Mouse (Mus musculus) gastrocnemius, adult 8-10 months (tissue): ENCODE results near the gene Gm26602. TPM values are rescaled to one million over a fixed set of nuclear protein-coding genes. Genes with fewer than 3 reads are reported as not detected.
A peak's percentile ranks its signal among the peaks of the same experiment; 100 is the strongest.

Experiments used
- DNase-seq, 2 experiments: peaks; one replicate each; pipeline ENCODE4 v3.0.0; 2022; ENCODE audit warnings: low spot score in 2 of 2
- total RNA-seq, 4 experiments: library from RNA; stranded (reverse); gene quantifications; 2 replicates each; pipeline ENCODE4 v1.2.4; 2022

Gm26602 gene
- total RNA-seq, 4 experiments from 2014 or later = not detected

DNA sequence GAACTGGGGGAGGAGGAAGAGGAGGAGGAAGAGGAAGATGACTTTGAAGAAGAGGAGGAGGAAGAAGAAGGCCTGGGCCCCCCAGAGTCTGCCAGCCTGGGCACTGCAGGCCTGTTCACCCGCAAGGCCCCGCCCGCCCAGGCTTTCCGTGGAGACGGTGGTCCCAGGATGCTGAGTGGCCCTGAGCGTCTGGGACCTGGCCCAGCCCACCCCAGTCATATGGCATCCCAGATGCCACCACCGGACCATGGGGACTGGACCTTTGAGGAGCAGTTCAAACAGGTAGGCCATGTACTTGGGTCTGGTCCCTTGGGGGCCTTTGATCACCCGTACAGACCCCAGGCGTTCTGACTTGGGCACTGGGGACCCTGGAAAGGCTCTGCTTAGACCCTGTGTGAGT, 21.1 kb downstream of the Gm26602 start:
- no peak for DNase-seq

DNA sequence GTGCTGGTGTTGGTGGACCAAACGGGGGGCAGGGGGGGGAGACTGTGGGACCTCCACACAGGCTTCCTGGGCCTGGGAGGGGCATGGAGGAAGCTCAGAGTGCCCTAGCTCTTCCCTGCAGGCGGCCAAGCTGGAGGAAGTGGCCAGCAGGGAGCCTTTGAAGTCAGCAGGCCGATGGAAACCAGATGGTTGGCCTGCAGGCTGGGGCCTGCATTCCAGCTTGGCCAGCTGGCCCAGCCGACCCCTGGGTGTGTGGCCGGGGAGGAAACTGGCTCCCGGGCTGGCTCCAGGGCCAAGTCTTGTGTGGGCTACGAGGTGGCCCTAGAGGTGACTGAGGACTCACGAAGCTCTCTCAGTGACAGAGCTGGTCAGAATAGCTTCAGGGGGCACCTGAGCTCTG, 22.1 kb downstream of the Gm26602 start:
- DNase-seq = peak; percentile 59 to 75

DNA sequence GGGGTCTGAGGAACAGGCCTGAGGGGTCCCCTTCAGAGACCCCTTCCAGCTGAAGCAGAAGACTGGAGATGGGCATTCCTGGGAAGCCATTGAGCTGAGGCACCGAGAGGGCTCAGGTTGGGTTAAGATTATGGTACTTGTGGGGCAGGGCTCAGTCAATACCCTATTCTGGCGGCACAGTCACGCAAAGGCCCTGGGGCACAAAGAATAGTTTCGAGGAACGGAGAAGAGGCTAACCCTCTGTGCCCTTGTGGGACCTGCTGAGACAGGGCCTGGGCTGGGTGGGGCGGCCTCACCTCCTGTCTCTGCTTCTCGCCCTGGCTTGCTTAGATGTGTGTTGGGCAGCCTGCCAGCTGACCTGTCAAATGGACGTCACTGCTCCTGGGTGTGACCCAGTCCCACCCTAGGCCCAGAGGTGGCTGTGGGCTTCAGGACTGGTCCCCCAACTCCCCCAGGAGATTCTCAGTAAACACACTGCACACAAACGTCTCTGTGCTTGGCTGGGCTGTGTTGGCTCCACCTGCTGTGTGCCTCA, 22.6 kb downstream of the Gm26602 start:
- no peak for DNase-seq

DNA sequence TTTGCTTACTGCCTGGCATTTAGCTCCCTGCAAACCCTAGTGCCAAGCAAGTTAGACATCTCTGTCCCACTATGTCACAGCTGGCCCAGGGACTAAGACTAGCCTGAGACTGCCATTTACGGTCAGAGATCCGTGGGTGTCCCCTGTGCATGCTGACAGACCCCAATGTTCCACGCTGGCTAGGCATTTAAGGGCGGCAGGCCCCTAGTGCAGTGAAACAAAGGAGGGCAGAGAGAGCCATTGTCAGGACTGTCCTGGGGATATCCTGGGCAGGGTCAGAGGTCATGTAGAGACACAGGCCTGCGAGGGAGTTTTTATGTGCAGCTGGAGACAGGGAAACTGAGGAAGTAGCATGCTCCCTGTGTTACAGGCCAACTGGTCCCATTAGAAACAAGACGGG, 23.2 kb downstream of the Gm26602 start:
- no peak for DNase-seq

DNA sequence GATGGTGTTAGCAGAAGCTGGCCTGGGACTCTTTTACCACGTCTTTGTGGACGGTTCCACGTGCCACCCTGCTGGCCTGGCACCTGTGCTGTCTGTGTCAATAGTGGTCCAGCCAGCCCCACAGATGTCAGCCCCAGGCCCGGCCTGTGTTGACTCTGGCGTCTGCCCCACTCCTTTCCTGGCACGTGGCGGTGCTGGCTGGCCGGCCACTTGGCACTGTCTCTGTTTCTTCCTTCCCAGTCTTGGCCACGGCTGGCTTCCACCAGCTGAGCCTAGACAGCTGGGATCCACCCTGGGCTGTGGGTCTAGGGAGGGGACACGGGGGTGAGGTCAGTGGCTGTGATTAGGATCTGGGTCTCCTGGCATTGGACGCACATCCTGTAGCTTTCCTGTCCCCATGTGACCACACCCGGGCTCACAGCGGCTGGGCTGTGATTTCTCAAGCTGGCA, 23.6 kb downstream of the Gm26602 start:
- DNase-seq = peak; percentile 88 to 92

DNA sequence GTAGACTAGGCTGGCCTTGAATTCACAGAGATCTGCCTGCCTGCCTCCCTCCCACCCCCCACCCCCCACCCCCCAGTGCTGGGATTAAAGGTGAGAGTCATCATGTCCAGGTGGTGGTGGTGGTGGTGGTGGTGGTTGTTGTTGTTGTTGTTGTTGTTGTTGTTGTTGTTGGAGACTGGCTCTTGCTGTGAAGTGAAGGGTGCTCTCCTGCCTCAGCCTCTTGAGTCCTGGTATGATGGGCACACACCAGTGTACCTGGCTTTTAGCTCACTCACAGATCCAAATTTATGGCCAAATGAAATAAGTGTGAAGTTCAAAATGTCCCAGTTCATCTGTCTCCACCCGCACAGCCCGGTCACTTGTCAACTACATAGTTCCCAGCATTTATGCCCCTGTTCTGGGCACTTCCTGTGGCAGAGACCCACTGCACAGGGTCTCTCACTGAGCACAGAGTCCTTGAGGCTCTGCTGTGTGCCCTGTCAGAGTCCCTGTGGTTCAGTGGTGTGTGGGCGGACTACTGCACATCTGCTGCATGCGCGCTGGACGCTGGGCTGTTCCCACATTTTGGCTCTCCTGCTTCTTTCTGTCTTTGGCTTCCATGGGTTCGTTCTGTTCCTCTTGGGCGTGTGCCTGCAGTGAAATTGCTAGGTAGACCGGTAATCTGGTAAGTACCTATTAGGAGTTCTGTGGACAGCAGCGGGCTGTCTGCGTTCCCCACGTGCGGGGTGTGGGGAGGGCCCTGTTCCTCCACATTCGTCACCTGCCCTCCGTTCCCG, 24.3 kb downstream of the Gm26602 start:
- DNase-seq = no peak

DNA sequence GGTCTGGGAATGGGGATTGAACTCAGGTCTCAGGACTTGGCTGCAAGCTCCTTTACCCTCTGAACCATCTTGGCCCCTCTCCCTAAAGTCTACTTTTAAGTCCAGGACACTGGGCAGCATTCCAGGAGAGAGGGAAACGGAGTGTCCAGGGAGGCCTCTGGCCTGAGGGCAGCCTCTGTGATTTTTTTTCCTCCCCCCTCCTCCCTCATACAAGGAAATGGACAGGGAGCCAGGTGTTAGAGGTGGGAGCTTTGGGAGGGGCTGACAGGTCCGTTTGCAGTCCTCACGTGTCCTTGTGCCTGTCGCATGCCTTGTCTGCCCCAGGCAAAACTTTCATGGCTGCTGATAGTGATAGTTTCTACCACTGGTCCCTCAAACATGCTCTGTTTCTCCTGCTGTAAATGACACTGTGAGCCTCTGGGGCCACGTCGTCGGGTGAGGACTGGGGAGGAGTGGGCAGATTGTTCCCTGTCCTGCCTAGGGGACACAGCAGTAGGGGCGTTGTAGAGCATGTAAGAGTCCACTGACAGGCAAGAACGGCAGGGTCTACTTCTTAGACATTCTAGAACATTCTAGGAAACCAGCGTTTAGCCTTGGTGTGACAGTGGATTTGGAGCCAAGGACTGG, 25.7 kb downstream of the Gm26602 start:
- DNase-seq = no peak

DNA sequence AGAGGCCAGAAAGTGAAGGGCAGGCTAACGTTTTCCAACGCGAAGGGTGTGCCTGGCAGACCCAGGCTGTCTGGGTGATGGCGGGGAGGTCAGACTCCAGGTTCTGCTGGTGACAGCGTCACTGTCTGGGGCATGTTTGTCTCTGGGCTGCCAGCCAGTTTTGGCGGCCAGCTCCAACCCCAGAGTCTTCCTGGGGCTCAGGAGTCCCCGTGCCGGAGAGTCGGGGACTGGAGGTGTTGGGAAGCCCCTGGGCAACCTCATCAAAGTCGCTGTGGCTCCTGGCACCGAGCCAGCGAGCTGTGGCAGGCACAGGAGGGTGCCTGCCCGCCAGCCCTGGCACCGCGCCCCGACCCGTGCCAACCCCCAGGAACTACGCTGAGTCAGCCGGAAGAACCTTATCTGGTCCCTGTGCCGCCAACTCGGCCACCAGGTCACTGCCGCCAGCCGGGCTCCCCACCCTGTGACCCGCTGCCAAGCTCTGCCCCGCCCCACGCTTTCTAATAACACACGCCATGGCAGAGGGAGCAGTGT, 26.3 kb downstream of the Gm26602 start:
- DNase-seq = peak; percentile 62 to 67

DNA sequence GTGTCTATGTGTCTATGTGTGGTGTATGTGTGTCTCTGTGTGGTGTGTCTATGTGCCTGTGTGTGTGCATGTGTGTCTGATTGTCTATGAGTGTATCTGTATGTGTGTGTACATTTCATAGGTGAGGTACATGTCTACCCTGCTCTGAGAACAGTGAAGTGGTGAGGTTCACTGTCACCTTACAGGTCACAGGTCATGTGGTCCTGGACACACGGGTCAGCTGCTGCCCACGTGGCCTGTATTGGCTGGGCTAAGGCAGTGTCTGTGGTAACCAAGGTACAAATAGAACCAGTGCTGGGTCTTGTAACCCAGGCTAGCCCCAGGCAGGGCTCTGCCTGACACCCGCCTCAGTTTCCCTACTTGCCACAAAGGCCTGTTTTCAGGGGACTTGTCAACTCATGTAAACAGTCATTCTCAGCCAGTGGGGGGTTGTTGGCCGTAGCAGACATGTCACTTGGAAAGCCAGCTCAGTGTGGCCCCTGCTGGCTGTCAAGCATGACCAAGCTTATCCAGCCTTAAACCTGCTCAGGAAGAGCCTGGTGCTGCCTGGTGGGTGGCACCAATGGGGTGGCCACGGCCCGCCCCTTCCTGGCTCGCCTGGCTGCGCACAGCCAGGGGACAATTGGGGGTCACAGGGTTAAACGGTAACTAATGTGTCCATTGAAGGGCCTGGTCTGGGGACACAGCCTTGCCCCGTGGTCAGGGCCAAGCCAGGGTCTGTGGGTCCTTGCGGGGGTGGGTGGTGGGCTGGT, 27.3 kb downstream of the Gm26602 start:
- DNase-seq = no peak

DNA sequence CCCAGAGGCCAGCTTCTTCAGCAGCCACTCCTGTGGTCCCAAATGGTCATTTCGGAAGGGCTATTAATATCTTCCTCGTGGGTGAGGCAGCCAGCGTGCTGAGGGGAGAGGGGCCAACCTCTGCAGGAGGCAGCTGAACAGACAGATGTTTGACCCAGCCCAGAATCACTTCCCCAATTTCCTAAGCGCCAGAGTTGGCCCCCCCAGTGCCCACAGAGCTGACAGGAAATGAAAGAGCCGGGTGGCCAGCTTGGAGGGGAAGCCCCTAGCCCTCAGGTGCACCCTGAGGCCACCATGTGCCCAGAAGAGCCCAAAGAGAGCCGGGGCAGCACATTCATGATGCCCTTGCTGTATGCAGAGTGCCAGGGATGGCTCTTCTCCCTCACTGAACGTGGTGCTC, 30.1 kb downstream of the Gm26602 start:
- no peak for DNase-seq

DNA sequence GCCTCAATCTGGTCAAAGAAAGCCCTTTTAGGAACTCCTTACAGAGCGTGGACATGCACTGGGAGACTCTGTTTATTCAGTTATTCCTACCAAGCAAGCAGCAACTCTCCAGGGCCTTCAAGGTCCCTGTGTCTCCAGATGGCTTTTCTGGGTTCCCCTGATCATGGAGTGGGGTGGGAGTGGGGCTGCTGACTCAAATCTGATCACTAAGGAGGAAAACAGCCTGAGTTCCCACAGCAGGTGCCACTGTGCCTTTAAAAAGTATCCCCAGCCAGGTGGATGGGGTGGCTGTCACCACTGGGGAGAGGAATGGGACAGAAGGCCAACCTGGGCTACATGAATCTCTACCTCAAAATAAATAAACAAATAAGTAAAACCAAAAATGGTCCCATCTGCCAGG, 32.3 kb downstream of the Gm26602 start:
- DNase-seq = no peak

DNA sequence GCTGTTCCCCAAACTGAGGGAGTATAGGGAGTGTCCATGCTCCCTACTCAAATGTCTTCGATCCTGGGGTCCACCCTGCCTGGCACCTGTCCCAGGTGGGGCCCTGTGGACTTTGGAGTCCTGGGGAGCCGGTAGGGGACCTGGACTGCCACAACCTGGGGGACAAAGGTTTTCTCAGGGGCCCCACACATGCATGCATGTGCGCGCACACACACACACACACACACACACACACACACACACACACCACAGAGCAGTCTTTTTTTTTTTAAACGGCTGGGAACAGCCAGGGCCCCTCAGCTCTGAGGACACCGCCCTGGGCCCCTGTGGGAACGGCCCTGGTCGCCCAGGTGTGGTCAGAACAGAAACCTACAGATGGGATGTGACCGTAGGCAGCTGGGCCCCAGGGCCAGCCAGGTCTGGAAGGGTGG, 32.8 kb downstream of the Gm26602 start:
- DNase-seq = no peak

DNA sequence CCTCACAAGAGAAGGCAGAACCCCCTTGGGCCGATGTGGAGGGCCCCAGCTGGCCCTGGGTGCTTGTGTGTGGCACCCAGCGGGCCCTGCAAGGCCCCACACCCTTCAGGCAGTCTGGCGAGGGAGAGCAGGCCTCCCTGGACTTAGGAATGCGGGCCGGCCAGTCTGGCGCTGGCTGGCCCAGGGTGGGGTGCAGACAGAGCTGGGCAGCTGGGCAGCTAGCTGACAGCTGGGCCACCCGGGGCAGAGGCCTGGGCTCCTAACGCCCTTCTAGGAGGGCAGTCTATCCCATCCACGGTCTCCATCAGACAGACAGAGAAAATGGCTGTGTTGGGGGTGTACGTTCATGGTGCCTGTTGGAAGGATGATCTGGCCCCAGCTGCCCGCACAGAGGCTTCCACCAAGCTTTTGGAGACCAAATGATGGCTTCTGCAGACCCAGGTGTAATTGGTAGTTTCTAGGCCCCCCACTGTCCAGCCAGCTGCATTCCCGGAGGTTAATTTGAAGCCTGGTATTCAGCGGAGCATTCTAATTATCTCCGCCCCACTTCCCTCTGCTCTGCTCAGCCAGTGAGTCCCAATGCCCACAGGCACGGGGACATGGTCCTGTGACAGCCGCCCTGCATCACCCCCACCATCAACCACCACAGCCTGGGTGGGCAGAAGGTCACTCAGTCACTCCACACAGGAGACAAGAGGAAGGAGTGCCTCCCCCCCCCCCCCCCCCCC, 35.0 kb downstream of the Gm26602 start:
- DNase-seq = no peak

DNA sequence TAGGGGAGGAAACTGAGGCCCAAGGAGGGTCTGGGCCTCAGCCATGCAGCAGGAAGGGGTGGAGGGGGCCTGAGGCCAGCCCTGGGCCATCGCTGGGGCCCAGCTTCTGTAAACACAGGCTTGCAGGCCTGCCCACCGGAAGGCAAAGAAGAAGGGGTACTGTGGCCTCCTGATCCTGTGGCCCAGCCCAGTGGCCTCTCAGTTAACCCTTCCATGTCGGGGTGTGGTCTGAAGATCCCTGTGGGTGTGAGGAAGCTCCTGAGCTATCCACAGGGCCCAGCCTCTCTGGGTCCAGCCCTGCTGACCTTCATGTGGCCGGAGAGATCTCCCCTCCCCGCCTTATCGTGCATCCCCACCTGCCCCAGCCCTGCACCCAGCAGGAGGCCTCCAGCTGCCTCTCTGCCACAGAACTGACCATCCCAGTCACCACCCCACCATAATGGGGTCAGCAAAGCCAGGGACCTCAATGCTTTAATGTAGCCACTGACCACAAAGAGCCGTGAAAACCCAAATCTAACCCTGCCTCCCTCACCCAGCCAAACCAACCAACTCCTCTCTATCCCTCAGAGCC, 36.2 kb downstream of the Gm26602 start:
- no peak for DNase-seq

DNA sequence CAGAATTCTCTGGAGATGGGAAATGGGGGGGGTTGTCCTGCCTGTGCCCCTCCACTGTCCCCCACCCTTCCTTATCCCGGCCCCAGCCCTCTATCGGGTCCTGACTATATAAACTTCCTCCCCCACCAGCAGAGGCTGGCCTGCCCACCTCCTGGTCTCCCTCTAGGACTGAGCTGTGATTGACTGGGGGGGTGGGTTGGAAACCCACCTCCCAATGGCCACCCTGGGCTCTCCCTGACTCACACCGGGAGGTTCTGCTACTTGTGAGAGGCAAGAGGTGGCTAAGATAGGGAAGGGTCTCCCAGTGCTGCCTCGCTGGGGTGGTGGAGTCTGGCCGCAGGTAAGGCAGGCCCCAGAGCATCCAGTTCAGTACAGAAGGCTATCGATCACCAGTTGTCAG, 36.8 kb downstream of the Gm26602 start:
- DNase-seq = no peak

DNA sequence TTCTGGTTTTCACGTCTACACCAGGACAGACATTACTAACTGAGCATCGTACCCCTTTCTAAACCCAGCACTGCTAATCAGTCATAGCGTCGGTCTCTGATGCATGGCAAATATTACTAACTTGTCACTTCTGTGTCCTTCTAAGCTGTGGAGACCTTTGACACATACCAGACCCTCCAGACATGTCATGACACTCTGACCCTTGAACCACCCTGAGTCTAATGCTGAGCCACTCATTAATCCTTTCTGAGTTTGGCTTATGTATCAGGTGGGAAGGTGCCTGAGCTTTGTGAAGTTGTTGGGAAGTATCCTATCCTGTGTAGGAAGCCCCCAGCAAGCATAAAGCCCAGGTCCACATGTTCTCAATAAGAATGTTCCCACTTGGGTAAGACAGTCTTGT, 39.2 kb downstream of the Gm26602 start:
- no peak for DNase-seq

DNA sequence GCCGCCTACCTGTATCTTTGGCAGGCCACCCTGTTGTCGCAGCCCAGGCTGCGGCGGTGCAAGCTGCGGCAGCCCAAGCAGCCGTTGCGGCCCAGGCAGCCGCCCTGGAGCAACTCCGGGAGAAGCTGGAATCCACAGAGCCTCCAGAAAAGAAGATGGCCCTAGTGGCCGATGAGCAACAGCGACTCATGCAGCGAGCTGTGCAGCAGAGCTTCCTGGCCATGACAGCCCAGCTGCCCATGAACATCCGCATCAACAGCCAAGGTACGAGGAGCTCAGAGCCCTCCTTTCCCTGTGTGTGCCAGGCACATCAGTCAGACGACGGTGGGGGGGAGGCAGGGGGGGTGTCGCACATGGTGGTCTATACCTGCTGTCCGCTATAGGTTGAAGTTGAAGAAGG, 40.0 kb downstream of the Gm26602 start:
- DNase-seq = no peak

DNA sequence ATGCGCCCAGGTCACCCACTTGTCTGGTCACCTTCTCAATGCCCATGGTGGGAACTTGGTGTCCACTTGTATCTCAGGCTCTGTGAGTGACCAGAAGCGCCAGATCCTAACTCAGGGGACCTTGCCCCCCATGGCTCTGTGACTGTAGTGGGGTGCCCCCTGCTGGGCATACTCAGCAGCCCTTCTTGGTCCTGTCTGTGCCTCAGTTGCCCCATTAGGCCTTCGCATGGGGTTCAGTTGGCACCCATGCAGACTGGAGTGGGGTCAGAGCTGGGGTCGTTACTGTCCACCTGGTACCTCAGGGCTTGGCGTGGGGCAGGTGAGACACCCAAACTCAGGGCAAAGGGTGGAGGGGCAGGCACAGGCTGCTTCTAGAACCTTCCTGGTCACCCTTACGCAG, 43.3 kb downstream of the Gm26602 start:
- DNase-seq = no peak

DNA sequence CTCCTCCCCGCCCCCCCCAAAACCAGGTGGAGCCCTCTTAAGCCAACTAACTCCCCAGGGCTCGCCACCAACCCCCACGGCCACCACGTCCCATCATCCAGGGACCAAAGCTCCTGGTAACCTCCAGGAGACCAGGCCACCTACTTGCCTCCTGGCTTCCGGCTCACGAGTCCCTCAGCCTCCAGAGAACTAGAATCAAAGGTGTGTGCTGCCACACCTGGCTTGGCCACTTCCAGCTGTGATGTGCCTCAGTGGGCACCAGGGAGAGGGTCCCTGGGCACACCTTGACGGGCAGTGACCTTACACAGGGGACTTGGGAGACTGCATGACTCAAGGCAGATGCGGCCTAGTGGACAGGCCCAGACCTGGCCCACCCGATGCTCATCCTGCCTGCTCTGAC, 45.0 kb downstream of the Gm26602 start:
- DNase-seq = no peak

DNA sequence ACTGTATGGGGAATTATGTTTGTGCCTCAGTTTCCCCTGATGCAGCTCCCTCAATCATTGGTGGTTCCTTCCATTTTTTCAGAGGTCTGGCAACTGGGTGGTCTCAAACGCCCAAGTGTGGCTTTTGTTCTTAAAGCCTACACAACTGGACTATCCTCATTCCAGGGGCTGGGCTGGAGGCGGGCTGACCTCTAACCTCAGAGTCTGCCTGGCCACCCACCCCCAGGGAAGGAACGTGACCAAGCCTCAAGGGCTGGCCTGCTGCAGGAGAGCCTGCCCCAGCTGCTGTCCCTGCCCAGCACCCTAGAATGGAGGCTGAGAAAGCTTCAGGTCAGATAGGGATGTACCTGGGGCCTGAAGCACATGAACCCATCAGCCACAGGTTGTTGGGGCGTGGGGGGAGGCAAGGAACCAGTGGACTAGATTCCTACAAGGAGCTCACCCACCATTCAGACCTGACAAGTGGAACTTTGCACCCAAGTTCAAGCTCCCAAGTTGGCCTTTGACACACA, 46.0 kb downstream of the Gm26602 start:
- no peak for DNase-seq
